Mouse (Mus musculus): ENCODE measurements at regions not wholly inside any gene's neighbourhood (a gene's known extent, or its start where the extent isn't known, plus 50 kb on each side); places are given as distances from the start of the nearest gene placed in this dataset.

DNA sequence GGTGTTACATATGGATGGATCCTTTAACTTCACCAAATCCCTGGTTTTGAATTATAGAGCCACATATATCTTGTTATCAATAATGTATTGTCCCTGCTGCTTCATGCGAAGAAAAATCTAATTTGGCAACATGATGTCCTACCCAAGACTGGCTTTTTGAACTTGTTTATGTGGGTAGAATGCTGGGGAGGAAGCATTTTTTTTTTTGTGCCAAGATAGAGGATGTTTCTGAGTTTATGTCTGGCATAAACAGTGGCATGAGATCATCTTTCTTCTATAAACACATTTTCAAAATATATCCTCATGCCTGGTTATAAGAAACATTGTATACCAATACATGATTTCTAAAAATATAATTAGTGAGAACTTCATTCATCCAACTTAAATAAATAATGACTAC, 144.2 kb upstream of the Sstr4 start:
- TF ChIP-seq EP300 (IDR thresholded peaks at IDR 0.05; ENCODE audit: low read depth) (no peak), CTCF (IDR thresholded peaks at IDR 0.05; ENCODE audit: low read depth) (no peak)

Data from heart, postnatal 0 days (tissue).